Mouse (Mus musculus): ENCODE measurements around the gene Angptl6.

The Angptl6 gene

DNA sequence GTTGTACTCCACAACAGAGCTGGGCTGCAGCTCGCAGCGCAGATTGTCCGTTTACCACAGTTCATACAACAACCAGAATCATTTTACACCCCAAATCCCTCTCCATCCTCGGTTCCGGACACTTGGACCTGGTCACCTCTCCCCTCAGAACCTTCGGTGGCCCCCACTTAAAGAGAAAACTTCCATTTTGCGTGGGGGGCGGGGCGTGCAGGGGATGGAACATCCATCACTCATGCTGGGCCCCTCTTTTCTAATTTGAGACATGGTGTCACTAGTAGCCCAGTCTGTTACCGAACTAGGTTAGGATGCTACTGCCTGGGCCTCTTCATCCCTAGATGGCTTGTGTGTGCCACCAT, 839 bp downstream of the Angptl6 start:
- no peak for DNase-seq

DNA sequence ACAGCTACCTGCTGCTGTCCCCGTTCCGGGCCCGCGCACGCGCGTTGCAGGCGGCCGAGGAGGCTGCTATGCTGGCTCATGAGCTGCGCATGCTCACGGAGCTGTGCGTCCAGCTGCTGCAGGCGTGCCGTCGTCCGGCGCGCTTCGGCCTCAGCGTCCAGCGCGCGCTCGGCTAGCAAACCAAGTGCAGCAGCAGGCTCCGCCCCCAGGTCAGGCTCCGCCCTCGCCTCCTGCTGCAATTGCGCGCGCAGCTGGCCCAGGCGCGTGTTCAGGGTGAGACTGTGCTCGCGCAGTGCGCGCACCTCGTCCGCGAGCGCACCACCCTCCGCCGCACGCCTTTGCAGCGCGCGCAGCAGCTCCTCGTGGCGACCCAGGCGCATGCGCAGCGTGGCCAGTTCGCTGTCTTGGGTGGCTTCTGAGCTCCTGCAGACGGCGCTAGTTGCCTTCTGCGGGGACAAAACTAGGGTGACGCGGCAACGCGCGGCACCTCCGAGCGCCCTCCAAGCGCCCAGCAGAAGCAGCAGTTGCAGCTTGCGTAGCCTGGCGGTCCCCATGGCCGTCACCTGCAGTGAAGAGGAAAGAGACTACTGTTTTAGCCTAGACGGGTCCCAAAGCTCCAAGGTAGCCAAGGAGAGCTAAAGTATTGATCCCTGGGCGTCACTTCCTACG, 1.4 kb downstream of the Angptl6 start:
- peak; percentile 100 for DNase-seq

DNA sequence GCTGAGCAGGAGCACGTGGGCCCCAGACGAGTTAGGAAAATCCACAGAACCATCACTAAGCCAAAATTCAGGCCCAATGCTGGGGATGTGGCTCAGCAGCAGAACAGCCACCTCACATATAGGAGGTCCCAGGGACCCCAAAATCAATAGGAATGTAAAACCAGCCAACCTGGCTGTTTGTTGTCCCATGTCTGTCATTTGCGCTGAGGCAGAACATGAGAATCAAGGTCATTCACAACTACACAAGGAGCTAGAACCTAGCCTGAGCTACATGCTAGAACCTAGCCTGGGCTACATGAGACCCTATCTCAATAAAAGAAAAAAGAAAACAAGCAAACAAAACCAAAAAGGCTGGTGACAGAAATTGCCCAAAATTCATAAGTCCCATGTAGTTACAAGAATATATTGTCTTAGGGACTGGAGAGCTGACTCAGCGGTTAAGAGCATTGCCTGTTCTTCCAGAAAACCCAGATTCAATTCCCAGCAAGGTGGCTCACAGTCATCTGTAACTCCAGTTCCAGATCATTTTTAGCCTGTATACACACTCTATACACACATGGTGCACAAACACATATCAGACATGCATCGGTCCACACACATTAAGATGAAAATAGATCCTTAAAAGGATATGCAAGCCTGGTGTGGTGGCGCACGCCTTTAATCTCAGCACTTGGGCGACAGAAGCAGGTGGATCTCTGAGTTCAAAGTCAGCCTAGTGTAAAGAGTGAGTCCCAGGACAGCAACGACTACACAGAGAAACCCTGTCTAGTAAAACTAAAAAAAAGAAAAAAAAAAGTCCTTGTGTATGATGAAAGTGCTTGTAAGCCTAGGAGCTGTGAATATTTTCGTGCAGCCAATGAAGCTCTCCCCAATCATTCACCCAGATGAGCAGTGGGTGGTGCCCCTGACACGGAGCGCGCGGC, 2.1 kb downstream of the Angptl6 start:
- no peak for DNase-seq

DNA sequence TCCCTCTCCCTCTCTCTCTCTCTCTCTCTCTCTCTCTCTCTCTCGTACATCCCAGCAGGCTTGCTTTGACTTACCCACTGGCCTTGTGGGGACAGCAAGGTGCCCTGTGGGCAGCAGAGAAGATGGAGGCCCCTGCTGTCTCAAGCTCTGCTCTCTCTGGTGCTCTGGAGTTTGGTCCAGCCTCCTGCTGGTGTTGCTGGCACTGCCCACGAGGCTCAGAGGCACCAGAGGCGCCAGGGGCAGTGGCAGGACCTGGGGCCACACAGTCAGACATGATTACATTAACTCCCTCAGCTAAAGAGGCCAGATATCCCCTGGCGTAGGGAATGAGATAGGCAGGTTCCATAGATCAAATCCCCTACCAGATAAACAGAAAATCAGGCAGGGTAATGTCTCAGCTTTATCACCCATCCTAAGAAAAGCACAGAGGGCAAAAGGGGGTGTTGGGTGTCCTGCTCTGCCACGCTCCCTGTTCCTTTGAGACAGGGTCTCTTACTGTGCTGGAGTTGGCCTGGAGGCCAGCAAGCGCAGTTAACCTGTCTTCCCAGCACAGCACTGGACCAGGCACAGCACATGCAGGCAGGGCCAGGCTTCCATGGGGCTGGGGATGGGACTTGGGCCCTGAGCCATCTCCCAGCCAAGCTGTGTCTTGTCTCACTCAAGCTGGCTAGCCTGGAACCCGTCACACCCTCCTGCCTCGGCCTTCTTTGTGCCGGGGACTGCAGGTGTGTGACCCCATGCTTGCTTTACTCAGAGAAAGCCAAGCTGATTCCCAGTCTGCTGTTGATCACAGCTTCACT, 3.0 kb downstream of the Angptl6 start:
- DNase-seq = peak; percentile 67

DNA sequence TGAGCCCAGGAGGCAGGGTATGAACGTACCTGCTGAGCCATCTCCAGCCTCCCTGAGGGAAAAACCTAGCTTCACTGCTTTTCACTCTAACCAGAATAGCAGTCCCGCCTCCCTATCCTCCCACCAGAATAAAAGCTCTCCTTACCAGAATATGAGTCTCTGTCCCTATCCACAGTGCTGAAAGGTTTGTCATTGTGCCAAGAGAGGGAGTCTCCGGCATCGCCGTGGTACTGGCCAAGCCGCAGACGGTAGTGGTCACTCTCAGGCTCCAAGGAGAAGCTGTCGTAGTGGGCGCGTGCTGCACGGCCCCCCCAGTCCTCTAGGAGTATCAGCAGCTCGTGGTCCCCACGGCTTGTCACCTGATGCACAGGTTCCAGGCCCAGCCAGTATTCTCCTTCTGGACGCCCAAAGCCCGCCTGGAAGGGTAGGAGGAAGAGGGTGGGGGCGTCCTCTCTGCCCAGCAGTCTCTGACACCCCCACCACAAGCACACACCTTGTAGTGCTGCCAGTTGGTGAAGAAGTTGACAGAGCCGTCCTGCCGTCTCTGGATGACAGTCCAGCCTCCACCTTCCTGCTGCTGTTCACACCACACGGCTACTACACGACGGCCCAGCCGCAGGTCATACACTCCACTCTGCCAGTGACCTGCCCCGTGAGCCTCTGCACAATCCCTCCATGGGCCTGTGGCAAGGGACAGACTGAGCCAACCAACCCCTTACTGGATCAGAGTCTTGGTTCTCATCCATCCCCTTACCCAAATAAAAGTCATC, 4.3 kb downstream of the Angptl6 start:
- DNase-seq = peak; percentile 67

DNA sequence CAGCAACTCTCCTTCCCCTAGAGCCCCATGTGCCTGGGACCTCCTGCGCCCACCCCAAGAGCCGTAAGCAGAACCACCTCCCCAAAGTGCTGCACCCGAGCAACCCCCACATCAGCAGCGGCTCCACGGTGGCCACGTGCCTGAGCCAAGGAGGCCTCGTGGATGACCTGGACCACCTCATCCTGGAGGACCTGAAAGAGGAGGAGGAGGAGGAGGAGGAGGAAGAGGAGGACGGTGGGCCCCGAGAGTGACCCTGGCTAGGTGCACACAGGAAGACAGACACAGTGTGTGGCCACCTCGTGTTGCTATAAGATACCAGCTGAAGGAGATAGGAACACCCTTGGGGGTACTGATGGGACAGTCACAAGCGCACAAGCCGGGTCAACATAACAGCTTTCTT, 6.0 kb downstream of the Angptl6 start:
- no peak for DNase-seq

DNA sequence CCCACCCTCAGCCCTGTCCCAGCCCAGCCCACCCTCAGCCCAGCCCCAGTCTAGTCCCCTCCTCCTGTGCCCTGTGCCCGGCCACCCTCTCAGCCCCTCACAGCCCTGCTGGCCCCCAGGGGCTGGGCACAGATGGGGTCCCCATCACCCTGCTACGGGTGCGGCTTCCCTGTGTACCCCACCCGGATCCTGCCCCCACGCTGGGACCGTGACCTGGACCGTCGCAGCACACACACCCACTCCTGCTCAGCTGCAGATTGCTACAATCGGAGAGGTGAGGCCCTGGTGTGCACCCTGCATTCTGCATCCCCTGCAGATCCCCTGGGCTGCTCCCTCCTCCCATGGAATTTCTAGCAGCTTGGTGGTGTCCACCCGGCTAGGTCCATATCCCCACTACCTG, 6.5 kb downstream of the Angptl6 start:
- DNase-seq = peak; percentile 44

DNA sequence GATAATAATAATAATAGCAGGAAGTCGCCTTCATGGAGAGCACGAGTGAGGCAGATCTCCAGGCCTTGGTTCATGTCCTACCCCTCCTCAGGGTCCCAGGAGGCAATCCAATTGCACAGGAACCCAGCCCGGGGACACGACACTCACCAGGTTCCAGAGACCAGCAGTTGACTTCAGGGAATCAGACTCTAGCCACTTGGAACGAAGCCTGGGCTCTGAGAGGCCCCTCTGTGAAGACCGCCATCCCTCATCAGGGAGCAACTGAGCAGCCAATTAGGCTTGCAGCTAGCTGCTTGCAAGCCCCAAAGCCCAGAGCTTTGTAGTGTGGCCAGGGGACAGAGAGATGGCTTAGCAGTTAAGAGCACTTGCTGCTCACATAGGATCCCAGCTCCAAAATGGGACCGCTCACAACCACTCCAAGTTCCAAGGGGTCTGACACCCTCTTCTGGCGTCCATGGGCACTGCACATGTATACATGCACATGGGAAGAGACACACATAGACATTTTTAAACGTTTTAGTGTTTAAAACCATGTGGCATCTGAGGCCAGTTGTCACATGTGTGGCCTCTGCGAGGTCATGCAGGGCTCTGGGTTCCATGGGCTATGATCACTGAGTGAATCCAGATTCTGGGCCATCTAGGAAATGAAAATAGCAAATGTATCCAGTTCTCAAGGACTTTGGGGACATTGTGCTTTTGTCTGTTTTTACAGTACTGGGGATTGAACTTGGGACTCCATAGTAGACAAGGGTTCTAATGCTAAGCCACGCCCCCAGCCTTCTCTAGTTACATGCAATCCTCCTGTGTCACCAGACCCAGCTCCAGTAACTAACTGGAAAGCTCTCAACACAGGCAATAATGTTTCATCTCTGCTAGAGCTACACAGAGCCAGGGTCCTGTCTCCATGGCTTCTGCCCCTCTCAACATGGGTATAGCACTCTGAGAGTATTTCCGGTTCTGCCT, 9.0 kb downstream of the Angptl6 start:
- DNase-seq = peak; percentile 35

DNA sequence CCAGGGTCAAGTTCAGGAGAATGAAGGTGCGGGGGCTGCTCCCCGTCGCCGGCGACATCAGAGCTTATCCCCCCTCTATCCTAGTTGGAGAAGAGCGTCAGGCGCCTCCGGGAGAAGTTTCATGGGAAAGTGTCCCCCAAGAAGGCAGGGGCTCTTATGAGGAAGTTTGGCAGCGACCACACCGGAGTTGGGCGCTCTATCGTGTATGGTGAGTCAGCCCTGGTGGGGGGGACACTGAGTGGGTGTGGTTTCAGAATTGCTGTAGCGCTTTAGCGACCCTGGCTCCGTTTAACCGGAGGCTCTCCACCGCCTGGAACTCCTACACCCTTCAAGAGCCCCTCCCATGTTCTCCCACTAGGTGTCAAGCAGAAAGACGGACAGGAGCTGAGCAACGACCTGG, 10.3 kb downstream of the Angptl6 start:
- peak; percentile 53 for DNase-seq

DNA sequence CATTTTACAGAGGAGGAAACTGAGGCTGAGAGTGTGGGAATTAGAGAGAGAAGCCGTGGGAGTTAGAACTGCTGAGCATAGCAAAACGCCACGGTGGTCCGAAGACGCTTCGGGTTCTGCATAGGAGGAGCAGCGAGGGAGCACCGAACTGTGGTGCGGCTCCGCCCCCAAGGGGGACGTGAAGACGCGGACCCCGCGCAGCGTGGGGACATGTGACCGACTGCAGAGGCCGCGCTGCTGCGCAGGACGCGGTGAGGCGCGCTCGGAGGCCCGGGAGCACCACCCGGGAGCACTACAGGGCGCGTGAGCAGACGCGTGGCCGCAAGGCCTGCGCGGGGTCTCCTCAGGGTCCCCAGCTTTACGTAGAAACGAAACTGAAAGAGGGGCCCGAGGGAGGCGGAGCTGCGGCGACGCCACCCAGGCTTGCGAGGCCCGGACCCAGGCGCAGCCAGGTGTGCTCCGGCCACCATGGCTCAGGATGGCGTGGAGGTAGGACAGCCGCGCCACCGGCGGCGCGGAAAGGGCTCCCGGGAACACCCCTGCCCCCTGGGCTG, 11.0 kb downstream of the Angptl6 start, which contains the start of gene A230050P20Rik:
Gene A230050P20Rik, plus strand, starts transcription at position 195 of the 554 bp plus-strand sequence.
- peak; percentile 83 for DNase-seq

DNA sequence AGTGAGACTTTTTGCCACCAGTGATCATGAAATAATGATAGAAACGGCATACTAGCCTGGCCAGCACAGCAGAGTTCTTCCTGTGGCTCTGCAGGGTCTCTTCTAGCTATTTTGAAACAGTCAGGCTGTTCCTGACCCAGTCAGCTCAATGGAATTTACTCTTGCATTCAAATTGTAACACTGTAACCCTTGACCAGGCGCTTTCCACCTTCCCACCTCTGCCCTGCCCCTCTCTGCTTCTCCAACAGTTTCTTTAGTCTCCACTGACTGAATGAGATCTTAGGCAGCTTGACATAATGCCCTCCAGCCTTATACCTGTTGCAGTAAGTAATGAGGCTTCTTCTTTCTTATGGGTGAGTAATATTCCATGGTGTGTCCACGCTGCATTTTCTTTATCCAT, 12.6 kb downstream of the Angptl6 start:
- DNase-seq = no peak

DNA sequence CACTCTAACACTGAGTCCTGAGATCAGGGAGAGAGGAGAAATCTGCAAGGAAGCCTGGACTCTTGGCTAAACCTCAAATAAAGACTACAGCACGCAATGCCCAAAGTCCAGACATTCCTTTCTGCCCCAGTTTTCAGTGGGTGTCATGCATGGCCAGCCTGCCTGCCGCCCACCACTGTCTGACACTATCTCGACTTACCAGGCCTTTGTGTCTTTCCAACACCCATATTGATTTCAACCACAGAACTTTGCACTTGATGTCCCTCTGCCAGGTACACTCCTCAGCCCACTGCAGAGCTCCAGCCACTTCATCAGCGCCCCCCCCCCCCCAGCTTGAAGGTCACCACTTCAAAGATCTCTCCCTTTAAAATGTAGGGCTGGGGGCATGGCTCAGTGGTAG, 17.3 kb downstream of the Angptl6 start:
- DNase-seq = no peak

DNA sequence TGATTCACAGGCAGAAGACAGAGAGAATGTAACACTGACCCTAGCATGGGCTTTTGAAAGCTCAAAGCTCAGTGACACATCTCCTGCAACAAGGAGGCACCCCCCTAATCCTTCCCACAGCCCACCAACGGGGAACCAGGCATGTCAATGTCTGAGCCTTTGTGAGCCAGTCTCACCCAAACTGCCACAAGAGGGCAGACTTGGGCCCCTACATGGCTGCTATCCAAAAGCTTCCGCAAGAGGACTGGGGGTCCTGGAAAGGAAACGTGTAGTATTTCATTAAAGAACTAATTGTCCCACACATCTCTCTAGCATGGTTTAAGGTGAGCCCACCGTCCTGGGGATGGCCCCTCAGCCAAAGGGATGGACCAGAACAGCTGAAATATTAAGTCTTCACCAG, 17.7 kb downstream of the Angptl6 start:
- DNase-seq = no peak

DNA sequence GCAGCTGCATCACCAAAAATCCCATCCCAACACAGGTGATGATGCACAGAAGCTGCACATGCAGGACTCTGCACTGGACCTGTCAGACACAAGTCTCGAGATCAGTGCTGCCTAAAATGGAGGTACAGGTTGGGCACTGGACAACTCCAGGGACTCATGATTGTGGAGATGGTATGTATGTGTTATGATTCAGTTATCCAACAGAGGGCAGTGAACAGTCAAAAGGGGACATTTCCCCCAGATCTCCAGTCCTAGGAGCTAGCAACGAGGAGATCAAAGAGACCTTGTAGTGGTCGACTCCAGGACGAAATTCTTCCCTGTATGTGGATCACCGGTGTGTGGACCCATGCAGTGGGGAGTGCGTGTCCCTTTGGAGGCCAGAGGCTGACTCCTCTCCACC, 19.6 kb downstream of the Angptl6 start:
- no peak for DNase-seq

DNA sequence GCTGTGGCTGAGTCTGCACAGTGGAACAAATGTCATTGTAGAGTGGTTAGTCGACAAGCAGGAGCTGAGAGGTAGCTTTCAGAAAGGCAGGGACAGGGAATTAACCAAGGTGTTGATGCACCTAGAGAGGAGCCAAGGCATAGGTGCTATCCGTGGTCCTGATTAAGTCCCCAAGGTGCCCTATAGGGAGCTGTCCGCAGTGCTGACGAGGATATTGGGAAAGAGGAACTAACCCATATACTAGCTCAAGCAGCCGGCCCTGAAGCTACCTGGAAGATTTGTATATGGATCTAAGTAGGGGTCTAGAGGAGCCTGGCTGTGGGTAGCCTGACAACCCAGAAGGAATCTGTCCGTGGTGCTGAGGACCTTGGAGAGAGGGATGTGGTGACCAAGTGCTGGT, 22.4 kb downstream of the Angptl6 start:
- no peak for DNase-seq

DNA sequence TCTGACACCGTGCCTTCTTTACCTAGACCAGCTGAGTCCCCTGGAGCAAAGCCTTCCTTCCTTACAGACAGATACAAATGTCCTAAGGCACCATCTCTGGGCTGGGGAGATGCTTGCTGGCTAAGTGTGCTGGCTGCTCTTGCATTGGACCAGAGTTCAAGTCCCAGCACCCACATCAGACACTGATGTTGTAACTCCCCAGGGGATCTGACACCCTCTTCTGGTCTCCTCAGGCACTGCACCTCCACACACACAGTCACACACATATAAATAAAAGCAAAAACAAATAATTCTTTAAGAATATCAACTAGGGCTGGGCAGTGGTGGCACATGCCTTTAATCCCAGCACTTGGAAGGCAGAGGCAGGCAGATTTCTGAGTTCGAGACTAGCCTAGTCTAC, 29.3 kb downstream of the Angptl6 start:
- DNase-seq = no peak

DNA sequence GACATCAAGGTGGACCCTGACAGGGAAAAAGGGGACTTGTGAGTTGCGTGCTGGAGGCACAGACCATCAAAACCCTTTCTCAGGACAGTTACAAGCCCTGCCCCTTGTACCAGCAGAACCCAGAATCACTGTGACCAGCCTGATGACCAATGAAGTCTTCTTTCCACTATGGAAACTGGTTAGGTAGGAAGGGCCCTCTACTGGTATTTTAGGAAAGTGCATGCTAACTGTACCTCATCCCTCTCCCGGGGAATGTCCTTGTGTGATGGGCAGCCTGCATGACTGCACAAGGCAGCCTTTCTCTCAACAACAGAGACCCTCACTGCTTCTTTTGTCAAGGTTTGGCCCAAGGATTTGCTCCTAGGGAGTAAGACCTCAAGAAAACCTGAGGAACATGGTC, 36.9 kb downstream of the Angptl6 start:
- no peak for DNase-seq

DNA sequence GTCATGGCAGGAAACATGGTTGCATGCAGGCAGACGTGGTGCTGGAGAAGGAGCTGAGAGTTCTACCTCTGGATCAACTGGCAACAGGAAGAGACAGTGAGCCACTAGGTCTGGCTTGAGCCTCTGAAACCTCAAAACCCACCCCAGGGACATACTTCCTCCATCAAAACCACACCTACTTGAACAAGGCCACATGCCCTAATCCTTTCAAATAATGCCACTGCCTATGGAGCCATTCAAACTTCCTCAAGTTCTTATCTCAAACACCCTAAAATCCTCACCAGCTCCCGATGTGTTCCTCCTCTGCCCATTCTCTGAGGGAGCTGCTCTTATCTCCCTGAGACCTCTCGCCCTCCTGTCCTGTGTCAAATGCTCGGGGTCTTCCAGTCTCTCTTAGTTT, 37.3 kb downstream of the Angptl6 start:
- DNase-seq = no peak

DNA sequence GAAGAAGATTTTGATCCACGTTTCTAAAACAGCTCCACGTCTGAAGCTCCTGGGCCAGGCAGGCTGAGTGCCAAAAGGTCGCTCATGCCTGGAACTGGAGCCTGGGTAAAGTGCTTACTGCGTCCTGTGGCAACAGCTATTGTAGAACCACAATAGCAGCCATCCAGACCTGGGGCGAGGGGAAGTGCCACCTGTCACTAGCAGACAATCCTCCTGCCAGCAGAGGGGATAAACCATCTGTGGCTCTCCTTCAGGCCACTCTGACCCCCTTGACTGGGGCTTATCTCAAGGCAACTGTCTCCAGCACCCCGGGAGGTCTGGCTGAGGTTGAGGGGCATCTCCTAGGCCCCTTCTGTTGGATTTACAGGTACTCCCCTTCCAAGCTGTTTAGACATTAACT, 40.6 kb downstream of the Angptl6 start:
- peak; percentile 24 for DNase-seq

DNA sequence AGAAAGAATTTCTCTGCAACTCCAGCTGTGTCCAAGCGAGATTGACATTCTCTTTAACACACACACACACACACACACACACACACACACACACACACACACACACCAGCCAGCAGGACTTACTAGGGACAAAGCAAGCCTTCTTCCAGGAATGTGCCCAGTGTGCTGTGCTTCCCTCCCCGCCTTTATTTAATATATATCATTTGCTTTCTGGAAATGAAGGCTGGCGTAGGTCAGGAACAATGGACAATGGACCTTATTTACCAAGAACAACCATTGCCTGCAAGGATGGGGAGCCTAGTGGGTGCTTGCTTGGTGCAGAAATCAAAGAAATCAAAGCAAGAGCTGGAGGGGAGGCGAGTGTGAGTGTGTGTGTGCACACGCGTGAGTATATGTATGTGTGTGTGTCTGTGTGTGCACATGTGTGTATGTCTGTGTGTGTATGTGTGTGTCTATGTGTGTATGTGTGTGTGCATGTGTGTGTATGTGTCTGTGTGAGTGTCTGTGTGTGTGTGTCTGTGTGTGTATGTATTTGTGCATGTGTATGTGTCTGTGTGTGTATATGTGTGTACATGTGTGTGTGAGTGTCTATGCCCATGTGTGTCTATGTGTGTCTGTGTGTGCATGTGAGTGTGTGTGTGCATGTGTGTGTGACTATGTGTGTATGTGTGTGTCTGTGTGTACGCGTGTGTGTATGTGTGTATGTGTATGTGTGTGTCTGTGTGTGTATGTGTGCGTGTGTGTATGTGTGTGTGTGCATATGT, 42.2 kb downstream of the Angptl6 start:
- DNase-seq = no peak
